Mouse (Mus musculus): ENCODE measurements around the gene 4930513O06Rik.

4930513O06Rik gene

GRCm38 (mm10) chrX:139085943-139086342 lies at the start of gene 4930513O06Rik:
TSS of gene 4930513O06Rik (plus strand) at chrX:139086243.
- no peak for DNase-seq (ENCODE audit: low read depth, low spot score)

DNA sequence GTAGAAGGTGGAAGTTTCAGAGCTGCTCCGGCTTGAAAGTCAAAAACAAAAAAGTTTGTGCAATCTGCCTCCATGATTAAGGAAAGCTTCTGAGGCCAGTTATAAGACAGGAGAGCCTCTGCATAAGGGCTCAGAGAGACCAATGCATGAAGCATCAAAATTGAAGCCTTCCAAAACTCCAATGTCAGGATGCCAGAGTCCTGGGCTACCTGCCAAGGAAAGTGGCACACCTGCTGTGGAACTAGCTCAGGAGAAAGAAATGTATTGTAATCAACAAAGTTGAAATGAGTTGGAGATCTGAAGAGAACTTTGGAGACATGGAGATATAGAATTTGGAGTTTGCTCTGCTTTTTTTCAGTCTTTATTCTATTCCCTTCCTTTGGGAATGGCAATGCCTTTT lies 48.4 kb upstream of the 4930513O06Rik start:
- DNase-seq (ENCODE audit: low read depth, low spot score), result no peak

GRCm38 (mm10) chrX:139039314-139039713 lies 46.7 kb upstream of the 4930513O06Rik start:
- no peak for DNase-seq (ENCODE audit: low read depth, low spot score)

DNA sequence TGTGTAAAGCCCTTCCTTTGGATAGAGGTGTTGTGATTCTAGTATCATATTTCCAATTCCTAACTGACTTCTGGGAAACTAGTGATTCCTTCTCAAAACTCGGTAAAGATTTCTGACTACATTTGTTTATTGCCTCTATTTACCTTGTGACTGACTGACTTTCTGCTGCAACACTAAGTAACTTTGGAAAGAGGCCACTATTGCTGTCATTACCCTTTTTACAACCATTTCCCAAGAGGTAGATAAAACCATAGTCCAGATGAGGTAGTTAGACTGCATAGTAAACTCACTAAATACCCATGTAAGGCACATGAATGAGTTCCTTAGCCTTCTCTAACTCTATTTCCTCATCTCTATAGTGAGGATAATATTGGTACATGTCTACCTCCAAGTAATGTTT lies 44.9 kb upstream of the 4930513O06Rik start:
- no peak for DNase-seq (ENCODE audit: low read depth, low spot score)

- no peak for DNase-seq (ENCODE audit: low read depth, low spot score)
Measured at GRCm38 (mm10) chrX:139051976-139052375, 34.1 kb upstream of the 4930513O06Rik start.

GRCm38 (mm10) chrX:139053149-139053548 lies 32.9 kb upstream of the 4930513O06Rik start:
- DNase-seq (ENCODE audit: low read depth, low spot score), result no peak

GRCm38 (mm10) chrX:139064078-139064477 lies 22.0 kb upstream of the 4930513O06Rik start:
- no peak for DNase-seq (ENCODE audit: low read depth, low spot score)

DNA sequence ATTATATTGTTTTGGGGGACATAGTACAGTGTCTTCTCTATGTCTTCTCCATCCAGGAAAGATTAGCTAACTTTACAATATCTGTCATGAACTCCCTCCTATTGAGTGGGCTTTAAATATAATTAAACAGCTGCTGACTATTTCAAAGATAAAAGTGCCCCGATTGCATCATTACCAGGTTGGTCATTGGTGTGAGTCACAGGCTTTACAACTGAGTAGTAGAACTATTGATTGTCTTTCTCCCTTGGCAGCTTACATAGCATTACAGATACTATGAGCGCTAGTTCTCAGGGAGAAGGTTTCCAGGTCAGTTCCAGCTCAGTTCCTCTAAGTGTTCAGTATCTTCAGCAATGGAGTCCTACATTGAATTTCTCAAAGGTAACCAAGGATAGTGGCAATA lies 7.5 kb upstream of the 4930513O06Rik start:
- DNase-seq (ENCODE audit: low read depth, low spot score), result no peak

GRCm38 (mm10) chrX:139085077-139085476 lies 966 bp upstream of the 4930513O06Rik start, which contains the start of gene Serpina7:
TSS of gene Serpina7 (minus strand) at chrX:139085236.
- DNase-seq (ENCODE audit: low read depth, low spot score), result no peak

DNA sequence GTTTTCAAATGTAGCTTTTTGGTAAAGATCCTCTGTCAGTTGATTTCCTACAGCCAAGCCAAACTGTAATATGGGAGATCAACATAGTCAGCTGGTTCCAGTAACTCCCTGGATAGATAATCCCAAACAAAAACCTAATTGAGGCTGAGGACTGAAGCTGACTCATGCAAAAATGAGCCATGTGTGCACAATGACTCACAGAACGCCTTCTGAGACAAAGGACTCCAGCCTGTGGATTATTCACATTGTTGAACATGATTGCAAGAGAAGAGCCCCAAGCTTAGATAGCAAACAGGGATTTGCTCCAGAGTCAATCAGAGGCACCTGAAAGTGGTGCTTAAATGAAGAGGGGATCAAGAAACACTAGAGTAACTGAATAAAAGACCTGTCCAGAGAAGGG lies 11.2 kb downstream of the 4930513O06Rik start:
- DNase-seq (ENCODE audit: low read depth, low spot score), result no peak

GRCm38 (mm10) chrX:139134031-139134430 lies 48.0 kb downstream of the 4930513O06Rik start:
- DNase-seq (ENCODE audit: low read depth, low spot score), result no peak
